Mouse (Mus musculus): Measurements from ENCODE around the gene Dnmt3a.

DNA sequence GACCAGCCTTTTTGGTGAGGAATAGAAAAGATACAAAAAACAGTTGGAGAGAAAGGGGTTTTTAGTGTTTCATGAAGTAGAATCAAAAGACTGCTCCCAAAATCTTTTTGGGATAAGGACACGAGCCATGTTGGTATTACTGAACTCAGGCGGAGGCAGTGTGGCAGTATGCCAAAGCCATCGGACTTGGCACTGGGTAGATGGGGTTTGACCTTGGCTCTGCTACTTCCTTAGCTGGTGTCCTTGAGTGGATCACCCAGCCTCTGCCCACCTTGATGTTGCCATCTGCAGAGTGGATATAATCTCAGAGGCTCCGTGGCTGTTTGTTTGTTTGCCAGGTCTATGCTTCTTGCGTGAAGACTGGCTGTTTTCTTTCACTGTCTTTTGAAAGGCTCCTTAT lies 11.8 kb downstream of the Dnmt3a start:
- TF ChIP-seq POLR2A (IDR thresholded peaks at IDR 0.05; ENCODE audit: insufficient read depth, low read depth, low read length) (no peak), CTCF (IDR thresholded peaks at IDR 0.05) (no peak)
